Mouse (Mus musculus): Measurements from ENCODE around the gene Trim52. TPM values are rescaled to one million over a fixed set of nuclear protein-coding genes. Genes with fewer than 3 reads are reported as not detected.

Gene Trim52
- total RNA-seq, 2 experiments from 2014 or later: not detected

Other genes with a start within 250 kb of the Trim52 start
- 10 to 100 TPM; 52.3 to 54.4 TPM for gene Spry2, start 209.4 kb upstream of the Trim52 start, total RNA-seq (2021)